Comparison of ENCODE assay signal across 8 mouse cellular contexts in genomic region chr11:86836366-86836765, GRCm38 (mm10). TPM values are rescaled to one million over a fixed set of nuclear protein-coding genes. Genes with fewer than 3 reads are reported as not detected.
DNase-seq lines count a peak whose midpoint lies in the region; ATAC-seq and TF ChIP-seq lines count a peak whose summit lies in the region.

No protein-coding gene starts in this region.

- no peak overlapping the region for H3K4me3 ChIP-seq in CH12.LX (replicated peaks in 1 of 3; ENCODE audit: low read depth in 2 of 3, low read length in 2 of 3, poor library complexity in 1 of 3)
- H3K4me3 ChIP-seq in liver, postnatal 0 days (ENCODE audit: low read depth, low read length): no peak overlapping the region
- no peak overlapping the region for H3K4me3 ChIP-seq in small intestine, adult 2 months (ENCODE audit: low read depth, low read length)

- no peaks in the 10 kb centered on the region for H3K36me3 ChIP-seq in CH12.LX (replicated peaks in 1 of 2; ENCODE audit: control insufficient read depth in 1 of 2, insufficient read depth in 1 of 2, low read length in 1 of 2)
- no peaks in the 10 kb centered on the region for H3K36me3 ChIP-seq in liver, postnatal 0 days (replicated peaks; ENCODE audit: insufficient read depth, low read length)
- no peaks in the 10 kb centered on the region for H3K36me3 ChIP-seq in small intestine, adult 2 months (ENCODE audit: control insufficient read depth, insufficient read depth, low read length)

- in situ Hi-C loops in CH12.LX (cut with MboI; ENCODE audit: low pct_ligation_motif_present, low pct_unique_long_range_greater_than_20kb, low sequenced_read_pairs): loop anchor here (10.0 to 25.0 kb wide), 2 partner anchors 142 to 274 kb away; no protein-coding TSS in a partner anchor

- no peak for TF ChIP-seq POLR2A in CH12.LX (IDR thresholded peaks at IDR 0.05; ENCODE audit: low read depth, low read length)
- TF ChIP-seq POLR2A in brain, embryonic 14.5 days (IDR thresholded peaks at IDR 0.05; ENCODE audit: borderline replicate concordance, extremely low read depth, insufficient read depth, insufficient read length, poor library complexity, severe bottlenecking): no peak
- TF ChIP-seq POLR2A in small intestine, adult 2 months (IDR thresholded peaks at IDR 0.05; ENCODE audit: low read depth, low read length): no peak

- H3K4me2 ChIP-seq in CH12.LX (ENCODE audit: insufficient read depth, low read depth, poor library complexity, severe bottlenecking): no peak overlapping the region
- H3K4me2 ChIP-seq in liver, postnatal 0 days (ENCODE audit: low read depth, low read length): no peak overlapping the region

- H3K79me2 ChIP-seq in CH12.LX (replicated peaks; ENCODE audit: control insufficient read depth, extremely low read depth, insufficient read depth, poor library complexity, severe bottlenecking): no peaks in the 10 kb centered on the region

- peaks cover 7 to 37% of the 10 kb centered on the region in 2 experiments; a peak in 2 of 4 replicates for H3K4me1 ChIP-seq in CH12.LX (ENCODE audit: control insufficient read depth in 1 of 2, insufficient read depth in 2 of 2)
- peaks cover 6% of the 10 kb centered on the region; the same call in 1 of the 2 replicates for H3K4me1 ChIP-seq in liver, postnatal 0 days (ENCODE audit: insufficient read depth)
- peaks cover 3% of the 10 kb centered on the region; the same call in 1 of the 2 replicates for H3K4me1 ChIP-seq in small intestine, adult 2 months (ENCODE audit: control insufficient read depth, insufficient read depth, insufficient read length, low read length)

- no peak overlapping the region for H3K9ac ChIP-seq in CH12.LX (ENCODE audit: insufficient read depth, low read depth)
- H3K9ac ChIP-seq in liver, postnatal 0 days (replicated peaks): no peak overlapping the region

- TF ChIP-seq CTCF in CH12.LX (conservative IDR thresholded peaks at IDR 0.05 in 1 of 2, IDR thresholded peaks at IDR 0.05 in 1 of 2; ENCODE audit: low read depth in 2 of 2, low read length in 2 of 2): peak; percentile 96 to 98
- TF ChIP-seq CTCF in brain, embryonic 14.5 days (IDR thresholded peaks at IDR 0.05; ENCODE audit: borderline replicate concordance, extremely low read depth, insufficient read depth, insufficient read length): peak; percentile 63; the same call in 1 of the 2 replicates
- TF ChIP-seq CTCF in liver, postnatal 0 days (IDR thresholded peaks at IDR 0.05; ENCODE audit: low read depth): peak; percentile 96
- TF ChIP-seq CTCF in small intestine, adult 2 months (IDR thresholded peaks at IDR 0.05; ENCODE audit: extremely low read depth, insufficient read length, insufficient replicate concordance, low read depth, low read length): peak; percentile 92; the same call in 1 of the 2 replicates

- 42% methylated on average over 2 of the region's 2 CpGs for WGBS in liver, postnatal 0 days (ENCODE audit: insufficient replicate concordance)
- WGBS in small intestine, adult 2 months: 19% methylated on average over 2 of the region's 2 CpGs

- dilution Hi-C loops in CH12.LX (cut with MboI; ENCODE audit: extremely low pct_ligation_motif_present, extremely low pct_unique_long_range_greater_than_20kb, low sequenced_read_pairs): no loop called here

- peak; percentile 97 for TF ChIP-seq RAD21 in CH12.LX (IDR thresholded peaks at IDR 0.05; ENCODE audit: low read depth, low read length)

- H3K9me3 ChIP-seq in CH12.LX (replicated peaks; ENCODE audit: low read length): no peaks in the 10 kb centered on the region
- no peaks in the 10 kb centered on the region for H3K9me3 ChIP-seq in liver, postnatal 0 days (ENCODE audit: low read length)

- no peaks in the 10 kb centered on the region for H3K27me3 ChIP-seq in CH12.LX (replicated peaks)
- no peaks in the 10 kb centered on the region for H3K27me3 ChIP-seq in liver, postnatal 0 days (ENCODE audit: insufficient read depth, low read length)
- H3K27me3 ChIP-seq in small intestine, adult 2 months (ENCODE audit: control insufficient read depth, insufficient read depth, low read length): no peaks in the 10 kb centered on the region

- 0 out of 2 replicates have a peak, but pooled peaks have one; percentile 42 for TF ChIP-seq EP300 in CH12.LX (IDR thresholded peaks at IDR 0.05; ENCODE audit: low read length)
- no peak for TF ChIP-seq EP300 in liver, postnatal 0 days (IDR thresholded peaks at IDR 0.05; ENCODE audit: low read depth)

- peak; percentile 73 for ATAC-seq in liver, postnatal 0 days
- ATAC-seq in frontal cortex, adult (ENCODE audit: low TSS enrichment): no peak

- no peak overlapping the region for H3K27ac ChIP-seq in CH12.LX (ENCODE audit: insufficient read depth, low read depth)
- no peak overlapping the region for H3K27ac ChIP-seq in liver, postnatal 0 days (ENCODE audit: low read depth)
- no peak overlapping the region for H3K27ac ChIP-seq in small intestine, adult 2 months (ENCODE audit: insufficient read depth, low read depth, low read length)

- peak; percentile 95 for DNase-seq in 3T3-L1 (ENCODE audit: low read depth, low spot score)
- peak; percentile 90 for DNase-seq in CH12.LX (ENCODE audit: extremely low read depth)
- DNase-seq in brain, embryonic 14.5 days (ENCODE audit: low read depth): peak; percentile 57
- DNase-seq in forelimb bud, embryonic 11.5 days (ENCODE audit: low read depth, low spot score): peak; percentile 67
- DNase-seq in kidney, adult 18-20 months: peak; percentile 89
- peak; percentile 87 for DNase-seq in liver, postnatal 0 days

TF ChIP-seq in CH12.LX, 34 proteins besides CTCF, POLR2A, EP300 and RAD21 (continues in another document):
- TF ChIP-seq ZNF384 (IDR thresholded peaks at IDR 0.05; ENCODE audit: low read depth, low read length) (peak; percentile 58), MYC (IDR thresholded peaks at IDR 0.05; ENCODE audit: low read depth, low read length) (0 out of 2 replicates have a peak, but pooled peaks have one; percentile 53), MXI1 (IDR thresholded peaks at IDR 0.05; ENCODE audit: low read depth, low read length) (0 out of 2 replicates have a peak, but pooled peaks have one; percentile 34), CHD1 (IDR thresholded peaks at IDR 0.05; ENCODE audit: low read depth, low read length) (no peak), TCF12 (IDR thresholded peaks at IDR 0.05; ENCODE audit: low read depth, low read length) (0 out of 2 replicates have a peak, but pooled peaks have one; percentile 33), CHD2 (IDR thresholded peaks at IDR 0.05; ENCODE audit: low read length) (0 out of 2 replicates have a peak, but pooled peaks have one; percentile 25), SIN3A (IDR thresholded peaks at IDR 0.05; ENCODE audit: low read length) (no peak; the same call in 1 of the 2 replicates), PAX5 (IDR thresholded peaks at IDR 0.05; ENCODE audit: low read length) (no peak), JUN (IDR thresholded peaks at IDR 0.05; ENCODE audit: insufficient read depth, low read depth, low read length) (no peak), JUND (conservative IDR thresholded peaks at IDR 0.05; ENCODE audit: low read depth, low read length) (0 out of 2 replicates have a peak, but pooled peaks have one; percentile 42), ZKSCAN1 (IDR thresholded peaks at IDR 0.05; ENCODE audit: borderline replicate concordance, low read depth, low read length) (no peak), SMC3 (IDR thresholded peaks at IDR 0.05; ENCODE audit: low read depth, low read length) (peak; percentile 95), RCOR1 (conservative IDR thresholded peaks at IDR 0.05; ENCODE audit: low read depth, low read length) (no peak), POLR2AphosphoS2 (IDR thresholded peaks at IDR 0.05; ENCODE audit: low read depth, low read length) (no peak), MAFK (IDR thresholded peaks at IDR 0.05; ENCODE audit: insufficient replicate concordance, low read length) (peak; percentile 26; the same call in 1 of the 2 replicates), TBP (conservative IDR thresholded peaks at IDR 0.05; ENCODE audit: low read depth, low read length) (no peak), ETS1 (conservative IDR thresholded peaks at IDR 0.05; ENCODE audit: low read depth, low read length) (no peak), MEF2A (IDR thresholded peaks at IDR 0.05; ENCODE audit: borderline replicate concordance, low read depth, low read length) (peak; percentile 70; the same call in 1 of the 2 replicates), ZMIZ1 (IDR thresholded peaks at IDR 0.05; ENCODE audit: low read depth, low read length) (no peak), GABPA (IDR thresholded peaks at IDR 0.05; ENCODE audit: insufficient replicate concordance, low read depth, low read length) (no peak), NELFE (IDR thresholded peaks at IDR 0.05; ENCODE audit: low read depth, low read length) (no peak), E2F4 (IDR thresholded peaks at IDR 0.05; ENCODE audit: insufficient replicate concordance, low read depth, low read length) (no peak), MAZ (IDR thresholded peaks at IDR 0.05; ENCODE audit: low read depth, low read length) (0 out of 2 replicates have a peak, but pooled peaks have one; percentile 50), KAT2A (IDR thresholded peaks at IDR 0.05; ENCODE audit: insufficient replicate concordance, low read length) (0 out of 2 replicates have a peak, but pooled peaks have one; percentile 38), USF1 (IDR thresholded peaks at IDR 0.05; ENCODE audit: low read depth, low read length) (no peak), MAX (IDR thresholded peaks at IDR 0.05; ENCODE audit: low read length) (0 out of 2 replicates have a peak, but pooled peaks have one; percentile 27), USF2 (conservative IDR thresholded peaks at IDR 0.05; ENCODE audit: low read depth, low read length) (no peak), ZC3H11A (IDR thresholded peaks at IDR 0.05; ENCODE audit: low read depth, low read length) (peak; percentile 53), UBTF (IDR thresholded peaks at IDR 0.05; ENCODE audit: low read depth, low read length) (no peak), NRF1 (IDR thresholded peaks at IDR 0.05; ENCODE audit: low read depth, low read length) (peak; percentile 35; the same call in 1 of the 2 replicates), ELF1 (IDR thresholded peaks at IDR 0.05; ENCODE audit: low read depth, low read length) (peak; percentile 17; the same call in 1 of the 2 replicates), BHLHE40 (IDR thresholded peaks at IDR 0.05; ENCODE audit: low read depth, low read length) (peak; percentile 17; the same call in 1 of the 2 replicates), IRF4 (IDR thresholded peaks at IDR 0.05; ENCODE audit: low read depth, low read length) (peak; percentile 67)

RNA-seq across cellular contexts. Expression of gene Dhx40, which starts 28.8 kb away (rescaled TPM):
- total RNA-seq in CH12.LX (2012; rRNA removed) (12.3 and 12.6 TPM in 2 replicates), CH12.LX (2014; rRNA removed) (20.3 and 23.3 TPM in 2 replicates)
- 15.5 and 15.6 TPM in 2 replicates for polyA plus RNA-seq in CH12.LX (2012; ENCODE audit: insufficient read length, low read depth)
- 16.9 and 18.6 TPM in 2 replicates for polyA plus RNA-seq in brain, embryonic 14.5 days (2012; rRNA removed)
- 7.8 and 8.0 TPM in 2 replicates for polyA plus RNA-seq in liver, postnatal 0 days (2015; fragmentation: Nextera tagmentation; extraction: Ambion mirVana)
- polyA plus RNA-seq in small intestine, adult 2 months (2012; rRNA removed): 0.79 and 2.0 TPM in 2 replicates
